Mouse (Mus musculus) megakaryocyte, adult 5-6 weeks (primary cell): ENCODE measurements around the gene Ddt. TPM values are rescaled to one million over a fixed set of nuclear protein-coding genes. Genes with fewer than 3 reads are reported as not detected.
A peak's percentile ranks its signal among the peaks of the same experiment; 100 is the strongest.
"Not testable (repeated sequence)": the region's sequence is repeated elsewhere in the genome, so short reads cannot be mapped to it uniquely, and the experiment has no call there.

ENCODE experiments used
- ATAC-seq: 2 replicates; pipeline ENCODE4 v1.8.0; 2016; ENCODE audit warnings: mild to moderate bottlenecking, inconsistent platforms; ENCODE audit not compliant: poor library complexity, severe bottlenecking
- total RNA-seq, 2 experiments: library from RNA; stranded (forward) in 1 of 2; stranded (reverse) in 1 of 2; fragments of 153-499, 151-499 nt in 1 of 2; fragments of 221-1000, 200-1000 nt in 1 of 2; gene quantifications; 2 replicates each; pipeline versions ENCODE4 v1.2.3 to v1.2.4; 2015 to 2017

Gene Ddt
- total RNA-seq, 2 experiments from 2014 or later = 28.4 to 31.4 TPM

DNA sequence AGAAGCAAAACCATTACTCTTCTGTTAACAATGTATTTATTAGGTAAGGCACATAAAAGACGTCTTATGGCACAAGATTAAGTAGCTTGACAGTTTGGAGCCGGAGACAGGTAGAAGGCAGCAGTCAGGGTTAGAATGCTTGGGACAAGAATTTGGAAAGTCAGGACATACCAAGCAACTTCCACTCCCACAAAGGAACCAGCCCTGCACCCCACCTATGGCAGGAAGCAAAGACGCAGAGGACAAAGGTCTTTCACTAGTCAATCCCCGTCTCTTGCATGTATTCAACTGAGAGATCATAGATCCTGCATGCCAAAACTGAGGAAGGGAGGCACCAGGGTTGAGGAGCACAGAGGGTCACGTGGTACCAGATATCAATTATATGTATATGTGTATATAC is 888 bp upstream of the Ddt start:
- ATAC-seq = no peak

DNA sequence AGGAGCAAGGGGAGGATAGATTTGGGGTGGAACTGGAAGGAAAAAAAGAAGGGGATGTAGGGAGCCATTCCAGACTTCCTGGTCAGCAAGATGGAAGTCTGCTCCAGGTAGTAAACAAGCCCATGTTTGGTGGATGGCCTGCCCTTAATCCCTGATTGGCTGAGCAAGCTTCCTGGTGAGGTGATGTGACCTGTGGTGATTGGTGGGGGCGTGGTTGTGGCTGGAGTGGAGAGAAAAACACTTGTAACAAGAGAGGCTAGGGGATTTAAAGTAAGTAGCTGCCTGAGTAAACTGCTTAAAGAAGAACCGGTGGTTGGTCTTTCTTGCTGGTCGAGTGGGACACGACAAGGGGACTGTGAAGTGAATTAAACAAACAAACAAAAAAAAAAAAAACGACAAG is 5.5 kb downstream of the Ddt start:
- not testable (repeated sequence) for ATAC-seq

DNA sequence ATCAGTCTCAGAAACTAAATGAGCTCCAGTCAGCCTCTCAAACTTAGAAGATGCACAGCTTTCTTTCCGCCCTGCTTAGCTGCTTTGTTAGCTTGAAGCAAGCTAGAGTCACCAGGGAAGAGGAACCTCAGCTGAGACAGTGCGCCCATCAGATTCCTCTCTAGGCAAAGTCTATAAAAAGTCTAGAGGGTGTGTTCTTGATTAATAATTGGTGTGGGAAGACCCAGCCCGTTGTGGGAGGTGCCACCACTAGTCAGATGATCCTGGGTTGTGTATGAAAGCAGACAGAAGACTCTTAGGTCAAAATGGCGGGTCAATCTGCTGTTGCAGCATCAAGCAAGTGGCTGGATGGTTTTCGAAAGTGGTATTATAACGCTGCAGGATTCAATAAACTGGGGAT is 6.4 kb downstream of the Ddt start:
- ATAC-seq = no peak

DNA sequence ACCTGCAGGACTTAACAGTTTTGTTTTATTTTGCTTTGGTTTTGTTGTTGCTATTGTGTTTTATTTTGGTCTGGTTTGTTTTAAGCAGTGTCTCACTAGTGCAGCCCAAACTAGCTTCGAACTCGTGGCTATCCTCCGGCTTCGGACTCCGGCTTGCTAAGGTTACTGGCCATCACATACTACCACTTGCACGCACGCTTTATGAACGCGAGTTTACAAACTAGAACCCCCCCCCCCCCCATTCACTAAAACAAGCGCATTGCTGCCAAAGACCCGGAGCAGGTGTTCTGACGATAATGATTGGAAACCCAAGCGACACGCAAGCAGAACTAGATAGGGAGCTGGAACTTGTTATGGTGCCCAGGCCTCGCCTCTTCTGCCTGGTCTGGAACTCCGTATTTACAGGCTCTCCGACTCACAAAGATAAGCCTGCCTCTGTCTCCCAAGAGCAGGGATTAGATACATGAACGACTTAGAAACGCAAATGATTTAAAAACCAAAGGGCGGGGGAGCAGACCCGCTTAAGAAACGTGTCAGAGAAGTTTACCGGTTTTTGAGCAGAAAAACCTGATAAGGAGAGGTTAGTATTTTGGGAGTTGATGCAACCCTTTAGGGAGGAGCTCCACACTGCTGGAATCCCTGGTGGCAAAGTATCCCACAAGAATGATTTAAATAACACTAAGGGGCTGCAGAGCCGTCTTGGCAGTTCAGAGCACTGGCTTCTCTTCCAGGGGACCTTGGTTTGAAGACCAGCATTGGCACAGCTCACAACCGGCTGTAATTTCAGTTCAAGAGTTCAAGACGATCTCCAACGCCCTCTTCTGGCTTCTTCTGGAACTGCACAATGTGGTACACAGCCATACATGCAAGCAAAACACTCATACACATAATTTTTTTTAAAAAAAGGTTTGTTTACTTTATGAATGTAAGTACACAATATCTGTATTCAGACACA is 8.4 kb downstream of the Ddt start:
- peak; percentile 37 for ATAC-seq

DNA sequence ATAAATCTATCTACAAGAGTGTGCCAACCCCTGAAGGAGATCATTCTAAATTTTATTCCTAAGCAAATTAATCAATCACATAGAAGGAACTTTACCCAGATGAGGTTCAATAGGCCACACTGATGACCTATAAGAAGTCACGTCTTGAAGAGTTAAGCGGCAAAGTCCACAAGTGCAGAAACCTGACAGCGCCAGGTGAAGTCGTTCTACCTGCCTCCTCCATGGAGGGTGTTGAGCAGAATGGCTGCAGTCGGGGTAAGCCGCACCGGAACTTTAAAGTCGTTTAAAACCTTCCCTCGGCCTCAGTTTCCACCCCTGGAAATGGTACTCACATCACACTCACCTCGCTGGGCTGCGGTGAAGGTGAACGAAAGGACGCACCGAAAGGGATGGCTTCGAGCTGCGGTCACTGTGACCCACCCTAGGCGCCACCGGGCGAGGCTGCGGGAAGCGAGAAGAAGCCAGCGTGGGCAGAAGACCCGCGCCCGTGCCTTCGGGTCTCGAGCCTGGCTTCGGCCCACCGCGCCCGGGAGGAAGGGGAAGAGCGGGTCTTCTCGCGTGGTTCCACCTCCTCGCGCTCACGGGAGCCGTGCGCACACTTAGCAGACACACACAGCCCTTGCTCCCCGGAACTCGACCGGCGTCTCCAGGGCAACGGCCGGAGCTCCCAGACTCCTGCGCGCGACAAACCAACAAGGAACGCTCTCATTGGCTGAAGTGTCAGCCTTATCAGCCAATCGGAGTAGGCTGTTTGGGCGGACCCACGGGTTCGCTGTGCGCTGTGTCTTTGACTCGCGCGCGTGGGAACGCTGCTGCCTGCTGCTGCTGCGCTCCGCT is 9.3 kb downstream of the Ddt start, which contains the start of gene Cabin1:
TSS of gene Cabin1 (minus strand) at position 660 of the 837 bp plus-strand sequence.
- peak; percentile 98 for ATAC-seq

DNA sequence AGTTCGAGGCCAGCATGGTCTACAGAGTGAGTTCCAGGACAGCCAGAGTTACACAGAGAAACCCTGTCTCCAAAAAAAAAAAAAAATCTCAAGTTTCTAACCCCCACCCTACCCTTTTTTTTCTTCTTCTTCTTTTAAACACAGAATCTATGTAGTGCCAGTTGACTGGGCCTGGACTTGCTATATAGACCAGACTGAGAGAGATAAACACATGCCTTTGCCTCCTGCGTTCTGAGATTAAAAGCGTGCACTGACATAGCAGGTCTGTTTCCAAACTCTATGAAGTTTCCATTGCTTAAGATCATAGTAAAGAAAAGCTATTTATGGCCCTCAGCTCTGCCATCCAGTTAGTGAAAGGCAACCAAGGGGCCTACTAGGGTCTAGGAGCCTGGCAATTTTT is 10.8 kb downstream of the Ddt start:
- ATAC-seq = no peak

DNA sequence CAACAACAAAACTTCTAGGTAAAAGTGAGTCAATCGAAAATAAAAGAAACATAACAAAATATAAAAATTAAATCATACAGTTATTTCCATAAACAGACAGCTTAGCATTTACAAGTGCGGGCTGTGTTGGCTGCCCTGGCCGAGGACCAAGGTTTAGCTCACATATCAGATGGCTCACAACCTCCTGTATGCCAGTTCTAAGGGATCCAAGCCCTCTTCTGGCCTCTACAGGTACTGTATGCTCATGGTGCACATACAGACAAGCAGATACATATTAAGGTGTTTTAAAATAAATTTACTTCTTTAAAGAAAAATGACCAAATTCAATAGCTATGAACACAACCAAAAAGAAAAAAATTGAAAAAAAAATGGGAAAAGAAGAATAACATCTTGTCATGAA is 12.9 kb downstream of the Ddt start:
- ATAC-seq = no peak

DNA sequence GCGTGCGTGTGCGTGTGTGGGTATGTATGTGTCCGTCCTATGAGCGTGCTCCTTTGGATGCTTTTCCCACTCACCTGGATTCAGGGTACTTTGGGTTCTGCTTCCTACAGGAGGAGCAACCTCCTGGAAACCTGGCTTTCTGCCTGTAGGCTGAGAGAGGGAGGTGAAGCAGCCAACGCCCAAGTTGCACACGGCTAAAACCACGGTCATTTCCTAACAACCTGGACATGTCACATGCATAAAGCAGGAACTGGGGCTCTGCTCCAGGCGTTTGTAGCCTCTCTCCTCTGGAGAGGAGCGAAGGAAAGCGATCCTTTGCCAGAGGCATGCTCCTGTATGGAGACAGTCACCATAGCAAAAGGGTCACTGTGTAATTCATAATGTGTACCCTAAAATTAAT is 16.5 kb downstream of the Ddt start:
- ATAC-seq = peak; percentile 91

DNA sequence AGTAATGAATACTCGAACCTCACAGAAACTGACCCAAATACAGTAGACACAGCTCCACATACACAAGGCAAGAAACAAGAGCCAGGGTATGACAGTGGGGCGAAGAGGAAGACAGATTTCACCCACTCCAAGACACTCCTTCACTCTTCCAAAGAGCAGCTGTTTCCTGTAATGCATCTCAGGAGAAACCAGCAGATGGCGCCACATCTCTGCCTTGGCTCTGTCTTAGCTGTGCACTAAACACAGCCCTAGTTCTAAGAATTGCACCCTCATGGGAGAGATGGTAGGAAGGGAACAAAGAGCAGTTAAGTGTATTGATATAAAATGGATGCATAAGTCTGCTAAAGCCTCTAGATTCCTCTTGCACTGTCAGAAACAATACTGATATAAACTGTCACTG is 29.2 kb downstream of the Ddt start:
- ATAC-seq = peak; percentile 88

DNA sequence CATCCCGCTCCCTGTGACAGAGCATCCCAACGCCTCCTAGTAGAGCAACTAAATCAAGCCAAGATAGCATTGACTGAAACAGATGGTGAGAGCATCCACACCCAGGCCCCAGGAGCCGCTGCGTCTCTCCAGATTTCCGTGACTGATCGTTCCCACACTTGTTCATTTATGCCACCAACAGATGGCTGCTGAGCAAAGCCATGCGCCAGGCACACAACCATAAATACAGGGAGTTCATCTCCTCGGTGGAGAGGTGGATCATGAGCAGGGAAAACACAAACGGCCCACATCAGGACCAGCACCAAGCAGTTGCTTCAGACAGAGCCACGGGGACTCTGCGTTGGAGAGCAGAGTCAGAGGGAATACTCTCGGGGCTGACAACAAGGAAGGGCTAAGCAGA is 29.8 kb downstream of the Ddt start:
- ATAC-seq = no peak

DNA sequence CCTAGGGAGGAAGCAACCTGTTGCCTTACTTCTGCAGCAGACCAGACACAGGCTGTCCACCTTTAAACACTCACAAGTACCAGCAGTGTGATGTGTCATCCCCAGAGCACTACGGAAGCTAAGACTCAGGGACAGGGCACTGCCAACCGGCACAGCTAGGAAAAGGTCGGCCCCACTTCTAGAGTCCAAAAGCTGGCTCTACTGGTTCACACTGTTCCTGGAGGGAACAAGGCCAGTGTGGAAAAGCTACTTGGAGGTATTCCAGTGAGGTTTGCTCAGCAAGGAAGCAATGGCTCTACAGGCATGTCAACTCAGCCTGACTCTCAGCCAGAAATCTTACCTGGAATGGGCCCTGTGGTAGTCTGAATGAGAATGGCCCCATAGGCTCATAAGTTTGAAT is 32.3 kb downstream of the Ddt start:
- ATAC-seq = no peak

DNA sequence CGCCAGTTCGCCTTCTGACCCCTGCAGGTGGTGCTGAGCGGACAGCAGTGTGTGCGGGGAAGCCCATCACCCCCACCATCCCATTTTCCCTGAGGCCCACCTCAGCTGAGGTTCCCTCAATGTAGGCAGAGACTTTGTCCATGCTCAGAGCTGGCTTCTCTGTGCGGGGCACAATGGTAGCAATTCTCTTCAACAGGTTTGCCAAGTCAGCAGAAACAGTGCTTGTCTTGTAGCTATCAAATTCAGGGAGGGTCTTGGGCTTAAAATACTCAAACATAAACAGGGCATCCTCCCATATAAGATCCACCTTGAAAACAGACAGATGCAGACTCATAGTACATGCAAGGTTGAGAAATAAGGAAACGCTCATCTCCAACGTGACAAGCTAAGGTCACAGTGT is 47.8 kb downstream of the Ddt start:
- ATAC-seq = no peak

Other genes starting within 250 kb of the Ddt start
- gene Lrrc75b, start 213.1 kb downstream of the Ddt start, total RNA-seq (2015) = 0.58 and 0.71 TPM in 2 replicates
- gene Lrrc75b, start 213.1 kb downstream of the Ddt start, total RNA-seq (2017) = 0.22 and 0.57 TPM in 2 replicates
- gene Ggt1, start 211.8 kb downstream of the Ddt start, total RNA-seq (2015) = 3.2 TPM in 2 replicates
- 4.9 and 10.0 TPM in 2 replicates for gene Ggt1, start 211.8 kb downstream of the Ddt start, total RNA-seq (2017)
- 2.0 and 2.8 TPM in 2 replicates for gene Ggt5, start 184.1 kb downstream of the Ddt start, total RNA-seq (2015)
- 2.7 and 16.8 TPM in 2 replicates for gene Ggt5, start 184.1 kb downstream of the Ddt start, total RNA-seq (2017)
- 0.16 and 0.48 TPM in 2 replicates for gene Susd2, start 129.4 kb downstream of the Ddt start, total RNA-seq (2015)
- gene Susd2, start 129.4 kb downstream of the Ddt start, total RNA-seq (2017) = 0.33 and 0.49 TPM in 2 replicates
- gene Cabin1, start 9.1 kb downstream of the Ddt start, total RNA-seq (2015) = 23.7 and 24.0 TPM in 2 replicates
- gene Cabin1, start 9.1 kb downstream of the Ddt start, total RNA-seq (2017) = 19.4 and 20.7 TPM in 2 replicates
- not detected in 2 replicates for gene Gm20441, start 7.5 kb upstream of the Ddt start, total RNA-seq (2015)
- not detected in 2 replicates for gene Gm20441, start 7.5 kb upstream of the Ddt start, total RNA-seq (2017)
- gene Gstt3, start 8.0 kb upstream of the Ddt start, total RNA-seq (2015) = 1.4 and 2.7 TPM in 2 replicates
- gene Gstt3, start 8.0 kb upstream of the Ddt start, total RNA-seq (2017) = 1.5 and 1.6 TPM in 2 replicates
- 0.78 TPM in 1 of 2 replicates, not detected in the other for gene Gstt1, start 25.2 kb upstream of the Ddt start, total RNA-seq (2015)
- not detected in 2 replicates for gene Gstt1, start 25.2 kb upstream of the Ddt start, total RNA-seq (2017)
- not detected in 2 replicates for gene Gstt4, start 49.1 kb upstream of the Ddt start, total RNA-seq (2015)
- gene Gstt4, start 49.1 kb upstream of the Ddt start, total RNA-seq (2017) = not detected in 2 replicates
- gene Gstt2, start 64.0 kb upstream of the Ddt start, total RNA-seq (2015) = 4.7 and 5.9 TPM in 2 replicates
- 1.8 and 4.7 TPM in 2 replicates for gene Gstt2, start 64.0 kb upstream of the Ddt start, total RNA-seq (2017)
- gene Mif, start 86.8 kb upstream of the Ddt start, total RNA-seq (2015) = 68.9 and 73.4 TPM in 2 replicates
- gene Mif, start 86.8 kb upstream of the Ddt start, total RNA-seq (2017) = 87.4 and 123 TPM in 2 replicates
- gene Derl3, start 120.0 kb upstream of the Ddt start, total RNA-seq (2015) = 0.41 and 0.89 TPM in 2 replicates
- gene Derl3, start 120.0 kb upstream of the Ddt start, total RNA-seq (2017) = not detected in 2 replicates
- 44.0 and 46.2 TPM in 2 replicates for gene Smarcb1, start 148.2 kb upstream of the Ddt start, total RNA-seq (2015)
- gene Smarcb1, start 148.2 kb upstream of the Ddt start, total RNA-seq (2017) = 40.6 and 48.4 TPM in 2 replicates
- 7.1 and 9.3 TPM in 2 replicates for gene Chchd10, start 159.7 kb upstream of the Ddt start, total RNA-seq (2015)
- 8.1 and 15.7 TPM in 2 replicates for gene Chchd10, start 159.7 kb upstream of the Ddt start, total RNA-seq (2017)
- gene Mmp11, start 163.1 kb upstream of the Ddt start, total RNA-seq (2015) = not detected in 2 replicates
- not detected in 2 replicates for gene Mmp11, start 163.1 kb upstream of the Ddt start, total RNA-seq (2017)
- 0.48 and 0.83 TPM in 2 replicates for gene Gm867, start 167.3 kb upstream of the Ddt start, total RNA-seq (2015)
- gene Gm867, start 167.3 kb upstream of the Ddt start, total RNA-seq (2017) = 0.16 TPM in 1 of 2 replicates, not detected in the other
- gene Vpreb3, start 169.6 kb upstream of the Ddt start, total RNA-seq (2015) = 0.48 TPM in 1 of 2 replicates, not detected in the other
- gene Vpreb3, start 169.6 kb upstream of the Ddt start, total RNA-seq (2017) = not detected in 2 replicates
- 0.47 TPM in 1 of 2 replicates, not detected in the other for gene Gm5134, start 181.1 kb upstream of the Ddt start, total RNA-seq (2015)
- gene Gm5134, start 181.1 kb upstream of the Ddt start, total RNA-seq (2017) = 0.11 TPM in 1 of 2 replicates, not detected in the other